Comparison of ENCODE assay signal across 12 mouse cellular contexts in genomic region chr2:103971838-103972237, GRCm38 (mm10). TPM values are rescaled to one million over a fixed set of nuclear protein-coding genes. Genes with fewer than 3 reads are reported as not detected.
DNase-seq lines count a peak whose midpoint lies in the region; ATAC-seq and TF ChIP-seq lines count a peak whose summit lies in the region.
"Had no signal": no experiment of that assay in that cellular context is flagged by ENCODE, and none has a peak within 500 bp of the region (broad histone marks: within the 10 kb centered on the region; RNA-seq: fewer than 3 reads in every experiment).

No protein-coding gene starts in this region.

- H3K4me3 ChIP-seq in heart, embryonic 15.5 days, result peak overlapping the region; percentile 83
- peak overlapping the region in 1 of 3 experiments; percentile 81 for H3K4me3 ChIP-seq in CH12.LX (replicated peaks in 1 of 3; ENCODE audit: low read depth in 2 of 3, low read length in 2 of 3, poor library complexity in 1 of 3)
- H3K4me3 ChIP-seq in forebrain, embryonic 11.5 days (ENCODE audit: low read depth, low read length), result 0 out of 2 replicates have a peak overlapping the region, but pooled peaks have one; percentile 0
- H3K4me3 ChIP-seq in liver, embryonic 13.5 days (replicated peaks), result peak overlapping the region; percentile 96

- H3K27ac ChIP-seq in heart, embryonic 15.5 days, result no peak overlapping the region
- no peak overlapping the region for H3K27ac ChIP-seq in CH12.LX (ENCODE audit: insufficient read depth, low read depth)
- no peak overlapping the region for H3K27ac ChIP-seq in forebrain, embryonic 11.5 days (ENCODE audit: low read depth, low read length)
- peak overlapping the region; percentile 97 for H3K27ac ChIP-seq in liver, embryonic 13.5 days

- 42% methylated on average over 3 of the region's 3 CpGs for WGBS in heart, embryonic 15.5 days
- WGBS in forebrain, embryonic 11.5 days, result 11% methylated on average over 3 of the region's 3 CpGs
- 10% methylated on average over 3 of the region's 3 CpGs for WGBS in liver, embryonic 13.5 days (ENCODE audit: insufficient replicate concordance)

- H3K79me2 ChIP-seq in CH12.LX (replicated peaks; ENCODE audit: control insufficient read depth, extremely low read depth, insufficient read depth, poor library complexity, severe bottlenecking), result peaks cover 44% of the 10 kb centered on the region

- no peak for TF ChIP-seq POLR2A in CH12.LX (IDR thresholded peaks at IDR 0.05; ENCODE audit: low read depth, low read length)

- H3K9me3 ChIP-seq in heart, embryonic 15.5 days (replicated peaks), result no peaks in the 10 kb centered on the region
- no peaks in the 10 kb centered on the region for H3K9me3 ChIP-seq in CH12.LX (replicated peaks; ENCODE audit: low read length)
- H3K9me3 ChIP-seq in forebrain, embryonic 11.5 days (ENCODE audit: control insufficient read depth, low read length), result no peaks in the 10 kb centered on the region
- no peaks in the 10 kb centered on the region for H3K9me3 ChIP-seq in liver, embryonic 13.5 days (replicated peaks)

- no peak overlapping the region for H3K9ac ChIP-seq in heart, embryonic 15.5 days
- H3K9ac ChIP-seq in CH12.LX (ENCODE audit: insufficient read depth, low read depth), result peak overlapping the region; percentile 99
- H3K9ac ChIP-seq in forebrain, embryonic 11.5 days (ENCODE audit: low read length), result no peak overlapping the region
- H3K9ac ChIP-seq in liver, embryonic 13.5 days, result peak overlapping the region; percentile 100

- H3K4me2 ChIP-seq in heart, embryonic 15.5 days, result peak overlapping the region; percentile 99
- peak overlapping the region; percentile 93 for H3K4me2 ChIP-seq in CH12.LX (ENCODE audit: insufficient read depth, low read depth, poor library complexity, severe bottlenecking)
- H3K4me2 ChIP-seq in forebrain, embryonic 11.5 days (ENCODE audit: low read depth, low read length, severe bottlenecking), result peak overlapping the region; percentile 91; the same call in 1 of the 2 replicates
- H3K4me2 ChIP-seq in liver, embryonic 13.5 days, result peak overlapping the region; percentile 84

- H3K36me3 ChIP-seq in heart, embryonic 15.5 days, result no peaks in the 10 kb centered on the region
- peaks cover 26 to 36% of the 10 kb centered on the region in 2 experiments for H3K36me3 ChIP-seq in CH12.LX (replicated peaks in 1 of 2; ENCODE audit: control insufficient read depth in 1 of 2, insufficient read depth in 1 of 2, low read length in 1 of 2)
- H3K36me3 ChIP-seq in forebrain, embryonic 11.5 days (ENCODE audit: control insufficient read depth, insufficient read depth, low read length), result no peaks in the 10 kb centered on the region
- peaks cover 74% of the 10 kb centered on the region for H3K36me3 ChIP-seq in liver, embryonic 13.5 days

- TF ChIP-seq RAD21 in CH12.LX (IDR thresholded peaks at IDR 0.05; ENCODE audit: low read depth, low read length), result no peak

- no peak for TF ChIP-seq EP300 in CH12.LX (IDR thresholded peaks at IDR 0.05; ENCODE audit: low read length)

- no peak for ATAC-seq in heart, embryonic 15.5 days (replicated peaks; ENCODE audit: insufficient number of reproducible peaks, insufficient read depth, low FRiP score, low read depth)
- ATAC-seq in forebrain, embryonic 11.5 days (replicated peaks; ENCODE audit: low FRiP score), result no peak
- no peak for ATAC-seq in liver, embryonic 13.5 days (ENCODE audit: low read depth)

- in situ Hi-C loops in CH12.LX (cut with MboI; ENCODE audit: low pct_ligation_motif_present, low pct_unique_long_range_greater_than_20kb, low sequenced_read_pairs), result no loop called here

- H3K27me3 ChIP-seq in heart, embryonic 15.5 days, result peaks cover 55% of the 10 kb centered on the region
- H3K27me3 ChIP-seq in CH12.LX (replicated peaks), result peaks cover 5% of the 10 kb centered on the region
- peaks cover 6% of the 10 kb centered on the region; the same call in 1 of the 2 replicates for H3K27me3 ChIP-seq in forebrain, embryonic 11.5 days (ENCODE audit: control insufficient read depth, insufficient read depth, low read length)
- H3K27me3 ChIP-seq in liver, embryonic 13.5 days, result no peaks in the 10 kb centered on the region

- H3K4me1 ChIP-seq in heart, embryonic 15.5 days (replicated peaks), result peaks cover 14% of the 10 kb centered on the region
- H3K4me1 ChIP-seq in CH12.LX (ENCODE audit: control insufficient read depth in 1 of 2, insufficient read depth in 2 of 2), result peaks cover 5 to 47% of the 10 kb centered on the region in 2 experiments; a peak in 3 of 4 replicates
- H3K4me1 ChIP-seq in forebrain, embryonic 11.5 days (replicated peaks; ENCODE audit: control insufficient read depth, insufficient read depth, low read length), result peaks cover 4% of the 10 kb centered on the region; the same call in 1 of the 2 replicates
- H3K4me1 ChIP-seq in liver, embryonic 13.5 days (replicated peaks), result peaks cover 76% of the 10 kb centered on the region

- TF ChIP-seq CTCF in CH12.LX (conservative IDR thresholded peaks at IDR 0.05 in 1 of 2, IDR thresholded peaks at IDR 0.05 in 1 of 2; ENCODE audit: low read depth in 2 of 2, low read length in 2 of 2), result no peak

- dilution Hi-C loops in CH12.LX (cut with MboI; ENCODE audit: extremely low pct_ligation_motif_present, extremely low pct_unique_long_range_greater_than_20kb, low sequenced_read_pairs), result no loop called here

- DNase-seq in heart, adult 9 months (ENCODE audit: low spot score in 2 of 2), result no peak
- DNase-seq in CH12.LX (ENCODE audit: extremely low read depth), result no peak
- no peak for DNase-seq in forebrain, embryonic 11.5 days (ENCODE audit: low spot score)
- no peak for DNase-seq in liver, embryonic 13.5 days
- no peak for DNase-seq in adrenal gland, postnatal 14 days
- DNase-seq in left cerebral cortex, adult 18-20 months (ENCODE audit: low spot score in 2 of 2), result no peak
- no peak for DNase-seq in embryo, embryonic 11 days
- DNase-seq: cerebellum, postnatal 14 days; gastrocnemius, postnatal 25 days; right cerebral cortex, adult 18-20 months had no signal

TF ChIP-seq in CH12.LX, 34 proteins besides CTCF, POLR2A, EP300 and RAD21:
- no peak for TF ChIP-seq IRF4 (IDR thresholded peaks at IDR 0.05; ENCODE audit: low read depth, low read length)
- no peak for TF ChIP-seq CHD1 (IDR thresholded peaks at IDR 0.05; ENCODE audit: low read depth, low read length)
- no peak for TF ChIP-seq TBP (conservative IDR thresholded peaks at IDR 0.05; ENCODE audit: low read depth, low read length)
- no peak for TF ChIP-seq ZNF384 (IDR thresholded peaks at IDR 0.05; ENCODE audit: low read depth, low read length)
- TF ChIP-seq ZC3H11A (IDR thresholded peaks at IDR 0.05; ENCODE audit: low read depth, low read length), result no peak
- TF ChIP-seq USF2 (conservative IDR thresholded peaks at IDR 0.05; ENCODE audit: low read depth, low read length), result no peak
- no peak for TF ChIP-seq TCF12 (IDR thresholded peaks at IDR 0.05; ENCODE audit: low read depth, low read length)
- no peak for TF ChIP-seq CHD2 (IDR thresholded peaks at IDR 0.05; ENCODE audit: low read length)
- no peak for TF ChIP-seq RCOR1 (conservative IDR thresholded peaks at IDR 0.05; ENCODE audit: low read depth, low read length)
- TF ChIP-seq ELF1 (IDR thresholded peaks at IDR 0.05; ENCODE audit: low read depth, low read length), result no peak
- no peak for TF ChIP-seq MXI1 (IDR thresholded peaks at IDR 0.05; ENCODE audit: low read depth, low read length)
- no peak for TF ChIP-seq PAX5 (IDR thresholded peaks at IDR 0.05; ENCODE audit: low read length)
- TF ChIP-seq NRF1 (IDR thresholded peaks at IDR 0.05; ENCODE audit: low read depth, low read length), result no peak
- TF ChIP-seq E2F4 (IDR thresholded peaks at IDR 0.05; ENCODE audit: insufficient replicate concordance, low read depth, low read length), result no peak
- no peak for TF ChIP-seq HCFC1 (IDR thresholded peaks at IDR 0.05; ENCODE audit: low read depth, low read length)
- no peak for TF ChIP-seq MYC (IDR thresholded peaks at IDR 0.05; ENCODE audit: low read depth, low read length)
- TF ChIP-seq POLR2AphosphoS2 (IDR thresholded peaks at IDR 0.05; ENCODE audit: low read depth, low read length), result no peak
- TF ChIP-seq MEF2A (IDR thresholded peaks at IDR 0.05; ENCODE audit: borderline replicate concordance, low read depth, low read length), result no peak

RNA-seq across cellular contexts. Expression of gene Lmo2, which starts 14.1 kb away (rescaled TPM):
- polyA plus RNA-seq in heart, embryonic 15.5 days (2015; fragmentation: Nextera tagmentation; extraction: Ambion mirVana), result 19.1 and 23.1 TPM in 2 replicates
- total RNA-seq in CH12.LX (2012; rRNA removed) (108 and 109 TPM in 2 replicates), CH12.LX (2014; rRNA removed) (61.3 and 63.6 TPM in 2 replicates)
- polyA plus RNA-seq in CH12.LX (2012; ENCODE audit: insufficient read length, low read depth), result 43.3 and 49.6 TPM in 2 replicates
- polyA plus RNA-seq in forebrain, embryonic 11.5 days (2014; fragmentation: Nextera tagmentation; extraction: Ambion mirVana), result 41.0 and 41.9 TPM in 2 replicates
- polyA plus RNA-seq in liver, embryonic 13.5 days (2015; fragmentation: Nextera tagmentation; extraction: Ambion mirVana), result 156 and 167 TPM in 2 replicates
- 28.5 and 30.2 TPM in 2 replicates for total RNA-seq in adrenal gland, postnatal 14 days (2021)
- 10 to 100 TPM; 17.3 to 18.5 TPM for total RNA-seq in left cerebral cortex, adult 18-20 months (2021)

RNA-seq across cellular contexts. Expression of gene Fbxo3, which starts 55.7 kb away (rescaled TPM):
- polyA plus RNA-seq in heart, embryonic 15.5 days (2015; fragmentation: Nextera tagmentation; extraction: Ambion mirVana), result 41.8 and 44.8 TPM in 2 replicates
- total RNA-seq in CH12.LX (2012; rRNA removed) (28.2 and 29.7 TPM in 2 replicates), CH12.LX (2014; rRNA removed) (63.7 and 67.1 TPM in 2 replicates)
- polyA plus RNA-seq in CH12.LX (2012; ENCODE audit: insufficient read length, low read depth), result 29.2 and 38.4 TPM in 2 replicates
- 55.4 and 61.4 TPM in 2 replicates for polyA plus RNA-seq in forebrain, embryonic 11.5 days (2014; fragmentation: Nextera tagmentation; extraction: Ambion mirVana)
- 50.2 and 61.5 TPM in 2 replicates for polyA plus RNA-seq in liver, embryonic 13.5 days (2015; fragmentation: Nextera tagmentation; extraction: Ambion mirVana)
- 76.7 and 79.6 TPM in 2 replicates for total RNA-seq in adrenal gland, postnatal 14 days (2021)
- 10 to 100 TPM; 58.5 to 59.6 TPM for total RNA-seq in left cerebral cortex, adult 18-20 months (2021)

RNA-seq across cellular contexts. Expression of gene 4931422A03Rik, which starts 56.3 kb away (rescaled TPM):
- 1.8 and 3.0 TPM in 2 replicates for polyA plus RNA-seq in heart, embryonic 15.5 days (2015; fragmentation: Nextera tagmentation; extraction: Ambion mirVana)
- total RNA-seq in CH12.LX (2012; rRNA removed) (0.68 and 0.76 TPM in 2 replicates), CH12.LX (2014; rRNA removed) (not detected in 2 replicates)
- 0.71 and 2.4 TPM in 2 replicates for polyA plus RNA-seq in CH12.LX (2012; ENCODE audit: insufficient read length, low read depth)
- polyA plus RNA-seq in forebrain, embryonic 11.5 days (2014; fragmentation: Nextera tagmentation; extraction: Ambion mirVana), result 1.6 and 2.1 TPM in 2 replicates
- polyA plus RNA-seq in liver, embryonic 13.5 days (2015; fragmentation: Nextera tagmentation; extraction: Ambion mirVana), result 0.99 and 1.3 TPM in 2 replicates
- total RNA-seq in adrenal gland, postnatal 14 days (2021), result not detected in 2 replicates
- total RNA-seq in left cerebral cortex, adult 18-20 months (2021), result not detected
- total RNA-seq: adrenal gland, adult 18-20 months; gastrocnemius, postnatal 25 days had no signal

Comparison
In these comparisons a context has a peak if more than half of its experiments do, and no peak if none do; other contexts are left out.
1. H3K9ac ChIP-seq: peak in CH12.LX (single experiment) and liver, embryonic 13.5 days (single experiment); none in heart, embryonic 15.5 days (single experiment) and forebrain, embryonic 11.5 days (single experiment).
2. Peak in every context shown above with its lines, with median percentiles within 50 percentile points of each other: H3K4me2 ChIP-seq.